7 mouse cellular contexts compared by ENCODE assay signal in the genomic region with DNA sequence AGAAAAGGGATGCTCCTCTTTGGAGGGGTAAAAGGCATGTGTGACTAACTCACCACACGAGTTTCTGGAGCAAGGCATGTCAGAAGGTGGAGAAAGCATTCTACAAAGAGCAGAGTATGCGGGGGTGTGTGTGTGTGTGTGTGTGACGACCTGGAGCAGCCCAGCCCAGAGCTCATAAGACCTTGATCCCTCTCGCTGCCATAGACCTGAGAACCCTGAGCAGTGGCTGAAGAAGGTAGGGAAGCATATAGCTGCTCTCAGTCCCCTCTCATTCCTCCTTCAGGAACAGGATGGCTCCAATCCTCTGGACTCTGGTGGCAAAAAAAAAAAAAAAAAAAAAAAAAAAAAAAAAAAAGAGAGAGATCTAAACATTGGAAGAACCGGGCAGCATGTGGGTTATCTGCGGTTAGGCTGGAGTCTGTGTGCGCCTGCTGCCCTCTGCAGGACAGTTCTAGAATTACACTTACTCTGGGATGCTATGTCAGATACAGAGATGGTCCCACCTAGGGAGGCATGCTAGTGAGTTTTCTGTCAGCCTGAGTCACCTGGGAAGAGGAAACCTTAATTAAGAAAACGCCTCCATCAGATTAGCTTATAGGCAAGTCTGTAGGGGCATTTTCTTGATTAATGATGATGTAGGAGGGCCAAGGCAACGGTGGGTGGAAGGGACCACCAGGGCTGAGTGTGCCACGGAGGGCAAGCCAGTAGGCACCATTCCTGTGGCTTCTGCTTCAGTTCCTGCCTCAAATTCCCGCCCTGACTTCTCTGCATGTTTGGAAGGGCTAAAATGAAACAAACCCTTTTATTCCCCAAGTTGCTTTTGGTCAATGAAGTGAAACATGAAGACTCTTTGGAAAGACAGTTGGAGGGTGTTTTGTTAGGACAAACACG. TPM values are rescaled to one million over a fixed set of nuclear protein-coding genes. Genes with fewer than 3 reads are reported as not detected.
DNase-seq lines count a peak whose midpoint lies in the region; ATAC-seq and TF ChIP-seq lines count a peak whose summit lies in the region.

No protein-coding gene starts in this region.

- DNase-seq in ES-CJ7 (ENCODE audit: low read depth, low spot score): peak; percentile 82
- peak; percentile 82 for DNase-seq in adrenal gland, postnatal 14 days
- peak; percentile 83 for DNase-seq in embryonic facial prominence, embryonic 11.5 days (ENCODE audit: low spot score)
- DNase-seq in heart, postnatal 0 days (ENCODE audit: low spot score): peak; percentile 75
- DNase-seq in layer of hippocampus, adult 18-20 months (ENCODE audit: low spot score in 2 of 2): peak; percentile 62 to 95
- DNase-seq in retina, postnatal 7 days (ENCODE audit: low read depth, low spot score): peak; percentile 59

- H3K9ac ChIP-seq in embryonic facial prominence, embryonic 11.5 days (replicated peaks; ENCODE audit: low read length): no peak overlapping the region
- H3K9ac ChIP-seq in heart, postnatal 0 days (replicated peaks; ENCODE audit: low read depth, low read length): no peak overlapping the region
- H3K9ac ChIP-seq in lung, embryonic 16.5 days (ENCODE audit: low read length): no peak overlapping the region

- no peak overlapping the region for H3K4me3 ChIP-seq in embryonic facial prominence, embryonic 11.5 days (ENCODE audit: low read depth, low read length)
- H3K4me3 ChIP-seq in heart, postnatal 0 days (ENCODE audit: low read depth, low read length): no peak overlapping the region
- H3K4me3 ChIP-seq in lung, embryonic 16.5 days (ENCODE audit: low read length): no peak overlapping the region

- H3K27me3 ChIP-seq in embryonic facial prominence, embryonic 11.5 days (ENCODE audit: control insufficient read depth, insufficient read depth, low read length): no peaks in the 10 kb centered on the region
- H3K27me3 ChIP-seq in heart, postnatal 0 days (ENCODE audit: control insufficient read depth, insufficient read depth, low read length): no peaks in the 10 kb centered on the region
- no peaks in the 10 kb centered on the region for H3K27me3 ChIP-seq in lung, embryonic 16.5 days (ENCODE audit: control insufficient read depth, insufficient read depth, low read depth, low read length)

- no peaks in the 10 kb centered on the region for H3K4me1 ChIP-seq in embryonic facial prominence, embryonic 11.5 days (ENCODE audit: control insufficient read depth, insufficient read depth, low read length)
- peaks cover 15% of the 10 kb centered on the region; the same call in 1 of the 2 replicates for H3K4me1 ChIP-seq in heart, postnatal 0 days (ENCODE audit: control insufficient read depth, insufficient read depth)
- peaks cover 16% of the 10 kb centered on the region for H3K4me1 ChIP-seq in lung, embryonic 16.5 days (replicated peaks; ENCODE audit: control insufficient read depth, insufficient read depth, low read length)

- H3K9me3 ChIP-seq in embryonic facial prominence, embryonic 11.5 days (replicated peaks; ENCODE audit: control insufficient read depth, low read length): no peaks in the 10 kb centered on the region
- H3K9me3 ChIP-seq in heart, postnatal 0 days (replicated peaks; ENCODE audit: control insufficient read depth, low read length): no peaks in the 10 kb centered on the region
- no peaks in the 10 kb centered on the region for H3K9me3 ChIP-seq in lung, embryonic 16.5 days (ENCODE audit: control insufficient read depth, low read length)

- ATAC-seq in embryonic facial prominence, embryonic 11.5 days (replicated peaks; ENCODE audit: insufficient number of reproducible peaks, low FRiP score, low TSS enrichment, low read depth): no peak
- peak; percentile 22; the same call in 1 of the 2 replicates for ATAC-seq in heart, postnatal 0 days (ENCODE audit: insufficient read depth, low read depth)
- peak; percentile 44; the same call in 1 of the 2 replicates for ATAC-seq in lung, embryonic 16.5 days (ENCODE audit: low read depth)

- no peak overlapping the region for H3K27ac ChIP-seq in embryonic facial prominence, embryonic 11.5 days (replicated peaks; ENCODE audit: low read depth, low read length)
- H3K27ac ChIP-seq in heart, postnatal 0 days (ENCODE audit: low read depth): no peak overlapping the region
- H3K27ac ChIP-seq in lung, embryonic 16.5 days (ENCODE audit: low read length): no peak overlapping the region

- H3K4me2 ChIP-seq in embryonic facial prominence, embryonic 11.5 days (ENCODE audit: low read depth, low read length): no peak overlapping the region
- H3K4me2 ChIP-seq in heart, postnatal 0 days (ENCODE audit: low read depth, low read length): no peak overlapping the region
- H3K4me2 ChIP-seq in lung, embryonic 16.5 days (ENCODE audit: low read depth, low read length): no peak overlapping the region

- TF ChIP-seq EP300 in heart, postnatal 0 days (IDR thresholded peaks at IDR 0.05; ENCODE audit: low read depth): no peak

- 33% methylated on average over 12 of the region's 12 CpGs for WGBS in embryonic facial prominence, embryonic 11.5 days
- WGBS in heart, postnatal 0 days: 33% methylated on average over 12 of the region's 12 CpGs
- 22% methylated on average over 12 of the region's 12 CpGs for WGBS in lung, embryonic 16.5 days

- TF ChIP-seq CTCF in heart, postnatal 0 days (IDR thresholded peaks at IDR 0.05; ENCODE audit: low read depth): peak; percentile 89

- H3K36me3 ChIP-seq in embryonic facial prominence, embryonic 11.5 days (replicated peaks; ENCODE audit: control insufficient read depth, insufficient read depth, low read depth, low read length): no peaks in the 10 kb centered on the region; the same call in none of the 2 replicates
- peaks cover 14% of the 10 kb centered on the region for H3K36me3 ChIP-seq in heart, postnatal 0 days (replicated peaks; ENCODE audit: control insufficient read depth, insufficient read depth, low read length)
- peaks cover 19% of the 10 kb centered on the region for H3K36me3 ChIP-seq in lung, embryonic 16.5 days (ENCODE audit: control insufficient read depth, insufficient read depth, low read length)

RNA-seq across cellular contexts. Expression of gene Rgma, which starts 47.2 kb away (rescaled TPM):
- 10.0 and 14.0 TPM in 2 replicates for total RNA-seq in adrenal gland, postnatal 14 days (2021)
- 15.9 and 21.7 TPM in 2 replicates for polyA plus RNA-seq in embryonic facial prominence, embryonic 11.5 days (2014; fragmentation: Nextera tagmentation; extraction: Ambion mirVana)
- 9.2 and 10.2 TPM in 2 replicates for total RNA-seq in heart, postnatal 0 days (2014; rRNA removed; ENCODE audit: low replicate concordance)
- polyA plus RNA-seq in heart, postnatal 0 days (2015; fragmentation: Nextera tagmentation; extraction: Ambion mirVana): 2.7 TPM in 2 replicates
- total RNA-seq in layer of hippocampus, adult 18-20 months (2021): 10 to 100 TPM; 49.3 to 56.0 TPM
- polyA plus RNA-seq in lung, embryonic 16.5 days (2015; fragmentation: Nextera tagmentation; extraction: Ambion mirVana): 10.1 and 10.5 TPM in 2 replicates
